Mouse (Mus musculus) cerebellum, adult 2 months (tissue): ENCODE results near the gene Polk.

Experiments used
- CTCF ChIP-seq: fragments of 200-500 bp; IDR thresholded peaks from 2 replicates; pipeline ENCODE4 v1.5.1; 2011; ENCODE audit warnings: low read depth, mild to moderate bottlenecking, control low read depth, low read length, moderate library complexity, borderline replicate concordance; ENCODE audit not compliant: insufficient read depth
- POLR2A ChIP-seq: fragments of 200-500 bp; IDR thresholded peaks from 2 replicates; pipeline ENCODE4 v1.6.1; 2011; ENCODE audit warnings: low read length, control low read depth, borderline replicate concordance; ENCODE audit not compliant: insufficient read depth

DNA sequence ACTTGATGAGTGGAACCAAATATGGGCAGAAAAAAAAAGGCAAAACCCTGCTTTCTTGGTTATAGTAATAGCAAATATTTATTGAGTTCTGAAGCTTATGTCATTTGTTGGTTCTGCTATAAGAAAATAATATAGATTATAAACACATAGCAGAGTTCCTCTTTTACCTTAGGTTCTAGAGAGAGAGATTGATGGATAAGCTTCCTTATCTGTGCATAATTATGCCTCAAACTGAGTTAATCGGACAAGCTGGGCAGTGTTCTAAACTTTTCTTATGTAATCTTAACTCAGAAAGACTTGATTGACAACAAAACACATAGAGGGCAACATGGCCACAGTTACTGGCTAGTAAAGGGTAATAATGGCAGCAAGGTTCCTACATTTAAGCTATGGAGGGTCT lies 4.9 kb upstream of the Polk start:
- no peak for TF ChIP-seq CTCF
- no peak for TF ChIP-seq POLR2A
